Mouse (Mus musculus): ENCODE data around the gene Cdrt4.

- TF ChIP-seq CTCF (IDR thresholded peaks at IDR 0.05; ENCODE audit: borderline replicate concordance, control insufficient read depth, extremely low read depth, insufficient read depth, low read length, poor library complexity) = no peak
- TF ChIP-seq POLR2A (IDR thresholded peaks at IDR 0.05; ENCODE audit: control insufficient read depth, extremely low read depth, insufficient read depth, low read length, poor library complexity) = no peak
Observed at GRCm38 (mm10) chr11:62986578-62986977, 35.6 kb downstream of the Cdrt4 start.

Measured in thymus, adult 2 months (tissue).